Mouse (Mus musculus): Measurements from ENCODE around the gene H2al1k. TPM values are rescaled to one million over a fixed set of nuclear protein-coding genes. Genes with fewer than 3 reads are reported as not detected.

H2al1k gene
- not detected in 2 replicates for polyA plus RNA-seq (2012; rRNA removed)

DNA sequence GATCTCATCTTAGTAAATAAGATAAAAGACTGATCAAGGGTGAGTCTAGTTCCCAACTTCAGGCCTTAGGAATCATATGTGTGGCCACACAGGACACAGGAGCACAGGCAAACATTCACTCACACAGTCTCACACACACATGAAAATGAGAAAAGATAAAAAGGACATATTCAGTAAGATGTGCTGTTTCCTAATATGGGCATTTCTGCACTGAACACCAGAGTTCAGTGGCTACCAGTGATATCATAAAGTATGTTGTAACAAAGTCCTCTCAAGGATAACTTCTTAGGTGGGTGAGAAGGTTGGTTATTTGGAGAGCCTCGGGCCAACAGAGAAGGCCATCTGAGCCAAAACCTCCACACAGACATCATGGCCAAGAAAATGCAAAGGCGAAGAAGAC, at the start of gene H2al1k:
H2al1k (plus strand) TSS at position 301 of the 400 bp plus-strand sequence.

Other genes starting within 250 kb of the H2al1k start
- not detected in 2 replicates for gene 4930402K13Rik, start 246.1 kb upstream of the H2al1k start, polyA plus RNA-seq (2012; rRNA removed)
- gene Lancl3, start 150.7 kb upstream of the H2al1k start, polyA plus RNA-seq (2012; rRNA removed) = 3.0 and 3.4 TPM in 2 replicates
- gene Gm14862, start 93.7 kb upstream of the H2al1k start, polyA plus RNA-seq (2012; rRNA removed) = not detected in 2 replicates
- 5.2 and 5.5 TPM in 2 replicates for gene Xk, start 77.9 kb upstream of the H2al1k start, polyA plus RNA-seq (2012; rRNA removed)
- gene H2al1m, start 66.9 kb upstream of the H2al1k start, polyA plus RNA-seq (2012; rRNA removed) = 0.43 and 0.44 TPM in 2 replicates
- gene Cybb, start 137.1 kb downstream of the H2al1k start, polyA plus RNA-seq (2012; rRNA removed) = 0.23 and 0.31 TPM in 2 replicates
- gene H2al1o, start 221.8 kb downstream of the H2al1k start, polyA plus RNA-seq (2012; rRNA removed) = not detected in 2 replicates

Measured in central nervous system, embryonic 18 days (tissue).